Mouse (Mus musculus) forebrain, embryonic 12.5 days (tissue): ENCODE measurements around the gene Gpr62. TPM values are rescaled to one million over a fixed set of nuclear protein-coding genes. Genes with fewer than 3 reads are reported as not detected.
A peak's percentile ranks its signal among the peaks of the same experiment; 100 is the strongest.
"Not testable (repeated sequence)": the region's sequence is repeated elsewhere in the genome, so short reads cannot be mapped to it uniquely, and the experiment has no call there.

Source experiments
- ATAC-seq: fragments of 200-750 bp; cut with Nextera tagmentation; 2 replicates; pipeline ENCODE4 v1.8.0; 2017; ENCODE audit warnings: moderate TSS enrichment; ENCODE audit not compliant: low FRiP score
- H3K27ac ChIP-seq: fragments of 300-500 bp; sonication (generic); 2 replicates; pipeline ENCODE4 v1.5.1; 2016; ENCODE audit warnings: mild to moderate bottlenecking
- H3K27me3 ChIP-seq: fragments of 300-500 bp; sonication (generic); 2 replicates; pipeline ENCODE4 v1.6.1; 2016; ENCODE audit warnings: mild to moderate bottlenecking
- H3K36me3 ChIP-seq: fragments of 300-500 bp; sonication (generic); replicated peaks from 2 replicates; pipeline ENCODE4 v1.6.1; 2016; ENCODE audit warnings: mild to moderate bottlenecking
- H3K4me1 ChIP-seq: fragments of 300-500 bp; sonication (generic); 2 replicates; pipeline ENCODE4 v1.6.1; 2016
- H3K4me2 ChIP-seq: fragments of 300-500 bp; sonication (generic); 2 replicates; pipeline ENCODE4 v1.6.1; 2016; ENCODE audit warnings: mild to moderate bottlenecking, moderate library complexity
- H3K4me3 ChIP-seq: fragments of 300-500 bp; sonication (generic); replicated peaks from 2 replicates; pipeline ENCODE4 v1.5.1; 2016; ENCODE audit warnings: mild to moderate bottlenecking
- H3K9ac ChIP-seq: fragments of 300-500 bp; sonication (generic); 2 replicates; pipeline ENCODE4 v1.6.1; 2016; ENCODE audit warnings: mild to moderate bottlenecking
- H3K9me3 ChIP-seq: fragments of 300-500 bp; sonication (generic); 2 replicates; pipeline ENCODE4 v1.6.1; 2016
- WGBS: fragments of 180-500 bp; shearing (Covaris S2); methylation state at CpG from one replicate; pipeline ENCODE4 v1.1.7; 2016; 5-methylcytosine and 5-hydroxymethylcytosine counted together
- polyA plus RNA-seq: library from polyadenylated mRNA; unstranded; fragments of >200 nt; fragmentation: Nextera tagmentation; extraction: Ambion mirVana; gene quantifications from 2 replicates; pipeline ENCODE4 v1.2.1, GENCODE M21; 2016

The Gpr62 gene
- polyA plus RNA-seq, result 0.26 and 0.55 TPM in 2 replicates

GRCm38 (mm10) chr9:106465571-106466200 lies at the start of gene Gpr62:
Gene Gpr62, minus strand, starts transcription at chr9:106465938.
- peaks cover 45% of the 10 kb centered on the region for H3K36me3 ChIP-seq
- WGBS, result 32% methylated on average over 26 of the region's 26 CpGs
- peak within 1 kb of the TSS; percentile 84 for H3K4me2 ChIP-seq
- H3K9ac ChIP-seq, result peak within 1 kb of the TSS; percentile 66
- no peaks in the 10 kb centered on the region for H3K9me3 ChIP-seq
- peaks cover 25% of the 10 kb centered on the region for H3K4me1 ChIP-seq
- H3K27me3 ChIP-seq, result peaks cover 19% of the 10 kb centered on the region
- H3K4me3 ChIP-seq, result peak within 1 kb of the TSS; percentile 46
- peak within 1 kb of the TSS; percentile 67 for H3K27ac ChIP-seq
- ATAC-seq, result peak; percentile 16

DNA sequence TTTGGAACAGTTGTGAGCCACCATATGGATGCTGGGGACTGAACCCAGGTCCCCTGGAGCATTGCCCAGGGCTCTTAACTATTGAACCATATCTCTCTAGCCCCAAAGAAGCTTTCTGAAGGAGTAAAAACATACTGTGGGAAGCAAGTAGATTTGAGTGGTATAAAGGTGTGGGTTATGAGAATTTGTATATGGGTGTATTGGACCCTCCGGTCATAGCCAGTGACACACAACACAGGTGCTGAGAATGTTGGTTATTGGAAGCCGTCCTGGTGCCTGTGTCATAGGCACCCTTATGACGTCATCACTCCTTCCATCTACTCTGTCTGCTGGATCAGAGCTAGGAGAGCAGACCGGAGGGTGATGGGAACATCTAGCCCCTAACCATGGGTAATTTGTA lies 48.5 kb upstream of the Gpr62 start, which contains the start of gene Iqcf5:
Gene Iqcf5, plus strand, starts transcription at position 301 of the 400 bp plus-strand sequence.
- ATAC-seq, result no peak
- no peaks in the 10 kb centered on the region for H3K9me3 ChIP-seq
- no peaks in the 10 kb centered on the region for H3K36me3 ChIP-seq
- no peak within 1 kb of the TSS for H3K4me3 ChIP-seq
- H3K9ac ChIP-seq, result no peak within 1 kb of the TSS
- H3K27ac ChIP-seq, result no peak within 1 kb of the TSS
- WGBS, result 89% methylated on average over 4 of the region's 4 CpGs
- no peak within 1 kb of the TSS for H3K4me2 ChIP-seq
- no peaks in the 10 kb centered on the region for H3K27me3 ChIP-seq
- no peaks in the 10 kb centered on the region for H3K4me1 ChIP-seq

GRCm38 (mm10) chr9:106513566-106513965 lies 47.8 kb upstream of the Gpr62 start:
- Histone ChIP-seq H3K9me3 (no peaks in the 10 kb centered on the region), H3K4me1 (no peaks in the 10 kb centered on the region), H3K27me3 (no peaks in the 10 kb centered on the region), H3K9ac (no peak overlapping the region), H3K27ac (no peak overlapping the region), H3K4me2 (no peak overlapping the region), H3K4me3 (no peak overlapping the region), H3K36me3 (no peaks in the 10 kb centered on the region)
- ATAC-seq, result no peak
- 81% methylated on average over 6 of the region's 6 CpGs for WGBS

- 64% methylated on average over 13 of the region's 13 CpGs for WGBS
- H3K27me3 ChIP-seq, result no peaks in the 10 kb centered on the region
- no peaks in the 10 kb centered on the region for H3K9me3 ChIP-seq
- no peak for ATAC-seq
- H3K36me3 ChIP-seq, result no peaks in the 10 kb centered on the region
- no peak overlapping the region for H3K4me2 ChIP-seq
- no peak overlapping the region for H3K9ac ChIP-seq
- no peak overlapping the region for H3K4me3 ChIP-seq
- H3K4me1 ChIP-seq, result no peaks in the 10 kb centered on the region
- no peak overlapping the region for H3K27ac ChIP-seq
These were observed 47.2 kb upstream of the Gpr62 start for GRCm38 (mm10) chr9:106512729-106513450.

DNA sequence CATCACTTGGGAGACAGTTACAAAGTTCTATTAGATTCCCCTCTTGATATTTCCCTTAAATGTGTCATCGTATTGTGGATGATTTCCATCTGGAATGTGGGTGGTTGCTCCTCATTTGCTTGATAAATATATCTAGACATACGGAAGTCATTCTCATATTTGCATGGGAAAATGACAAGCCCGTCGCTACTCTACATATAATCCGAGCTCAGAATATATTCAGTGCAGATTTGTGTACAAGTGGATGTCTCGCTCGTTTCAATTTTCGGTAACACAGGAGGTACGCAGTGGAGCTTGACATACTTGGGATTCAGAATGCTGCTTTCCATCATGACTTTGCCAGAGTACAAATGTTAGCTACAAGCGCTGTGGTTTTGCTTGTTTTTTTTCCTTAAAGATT lies 43.6 kb upstream of the Gpr62 start:
- H3K27ac ChIP-seq, result no peak overlapping the region
- no peaks in the 10 kb centered on the region for H3K27me3 ChIP-seq
- no peaks in the 10 kb centered on the region for H3K36me3 ChIP-seq
- H3K4me1 ChIP-seq, result no peaks in the 10 kb centered on the region
- H3K4me2 ChIP-seq, result no peak overlapping the region
- no peak overlapping the region for H3K9ac ChIP-seq
- WGBS, result 93% methylated on average over 10 of the region's 10 CpGs
- H3K9me3 ChIP-seq, result no peaks in the 10 kb centered on the region
- no peak overlapping the region for H3K4me3 ChIP-seq
- no peak for ATAC-seq

GRCm38 (mm10) chr9:106504246-106504645 lies 38.5 kb upstream of the Gpr62 start:
- no peak overlapping the region for H3K4me2 ChIP-seq
- no peaks in the 10 kb centered on the region for H3K27me3 ChIP-seq
- no peak for ATAC-seq
- no peak overlapping the region for H3K4me3 ChIP-seq
- H3K36me3 ChIP-seq, result no peaks in the 10 kb centered on the region
- 75% methylated on average over 6 of the region's 6 CpGs for WGBS
- H3K4me1 ChIP-seq, result no peaks in the 10 kb centered on the region
- no peaks in the 10 kb centered on the region for H3K9me3 ChIP-seq
- H3K9ac ChIP-seq, result no peak overlapping the region
- no peak overlapping the region for H3K27ac ChIP-seq

GRCm38 (mm10) chr9:106501846-106502245 lies 36.1 kb upstream of the Gpr62 start:
- H3K36me3 ChIP-seq, result no peaks in the 10 kb centered on the region
- 89% methylated on average over 22 of the region's 22 CpGs for WGBS
- no peak overlapping the region for H3K4me2 ChIP-seq
- H3K27ac ChIP-seq, result no peak overlapping the region
- ATAC-seq, result no peak
- H3K4me1 ChIP-seq, result no peaks in the 10 kb centered on the region
- no peak overlapping the region for H3K4me3 ChIP-seq
- no peaks in the 10 kb centered on the region for H3K27me3 ChIP-seq
- H3K9me3 ChIP-seq, result no peaks in the 10 kb centered on the region
- no peak overlapping the region for H3K9ac ChIP-seq

GRCm38 (mm10) chr9:106499667-106500066 lies 33.9 kb upstream of the Gpr62 start, which contains the start of gene Iqcf1:
Gene Iqcf1, plus strand, starts transcription at chr9:106499967.
- no peak within 1 kb of the TSS for H3K27ac ChIP-seq
- no peaks in the 10 kb centered on the region for H3K36me3 ChIP-seq
- no peak within 1 kb of the TSS for H3K4me2 ChIP-seq
- no peak for ATAC-seq
- 92% methylated on average over 6 of the region's 6 CpGs for WGBS
- no peaks in the 10 kb centered on the region for H3K9me3 ChIP-seq
- H3K4me1 ChIP-seq, result no peaks in the 10 kb centered on the region
- H3K4me3 ChIP-seq, result no peak within 1 kb of the TSS
- H3K9ac ChIP-seq, result no peak within 1 kb of the TSS
- no peaks in the 10 kb centered on the region for H3K27me3 ChIP-seq

DNA sequence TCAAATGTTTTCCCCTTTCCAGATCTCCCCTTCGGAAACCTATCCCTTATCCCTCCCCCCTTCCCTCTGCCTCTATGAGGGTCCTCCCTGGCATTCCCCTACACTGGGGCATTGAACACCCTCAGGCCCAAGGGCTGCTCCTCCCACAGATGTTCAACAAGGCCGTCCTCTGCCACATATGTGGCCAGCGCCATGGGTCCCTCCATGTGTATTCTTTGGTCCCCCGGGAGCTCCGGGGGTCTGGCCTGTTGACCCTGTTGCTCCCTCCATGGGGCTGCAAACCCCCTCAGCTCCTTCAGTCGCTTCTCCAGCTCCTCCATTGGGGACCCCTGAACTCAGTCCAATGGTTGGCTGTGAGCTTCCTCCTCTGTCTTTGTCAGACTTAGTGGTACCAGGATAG lies 21.9 kb upstream of the Gpr62 start:
- WGBS, result 96% methylated on average over 6 of the region's 6 CpGs
- not testable (repeated sequence) for ATAC-seq, H3K4me1 ChIP-seq, H3K9ac ChIP-seq, H3K4me3 ChIP-seq, H3K27me3 ChIP-seq, H3K4me2 ChIP-seq, H3K27ac ChIP-seq, H3K9me3 ChIP-seq
- peaks cover 36% of the 10 kb centered on the region for H3K36me3 ChIP-seq

- H3K27ac ChIP-seq, result no peak overlapping the region
- no peak overlapping the region for H3K9ac ChIP-seq
- 82% methylated on average over 10 of the region's 10 CpGs for WGBS
- H3K4me3 ChIP-seq, result no peak overlapping the region
- no peaks in the 10 kb centered on the region for H3K9me3 ChIP-seq
- H3K27me3 ChIP-seq, result no peaks in the 10 kb centered on the region
- no peaks in the 10 kb centered on the region for H3K4me1 ChIP-seq
- H3K36me3 ChIP-seq, result peaks cover 58% of the 10 kb centered on the region
- ATAC-seq, result no peak
- no peak overlapping the region for H3K4me2 ChIP-seq
These were observed 19.3 kb upstream of the Gpr62 start for GRCm38 (mm10) chr9:106485076-106485475.

DNA sequence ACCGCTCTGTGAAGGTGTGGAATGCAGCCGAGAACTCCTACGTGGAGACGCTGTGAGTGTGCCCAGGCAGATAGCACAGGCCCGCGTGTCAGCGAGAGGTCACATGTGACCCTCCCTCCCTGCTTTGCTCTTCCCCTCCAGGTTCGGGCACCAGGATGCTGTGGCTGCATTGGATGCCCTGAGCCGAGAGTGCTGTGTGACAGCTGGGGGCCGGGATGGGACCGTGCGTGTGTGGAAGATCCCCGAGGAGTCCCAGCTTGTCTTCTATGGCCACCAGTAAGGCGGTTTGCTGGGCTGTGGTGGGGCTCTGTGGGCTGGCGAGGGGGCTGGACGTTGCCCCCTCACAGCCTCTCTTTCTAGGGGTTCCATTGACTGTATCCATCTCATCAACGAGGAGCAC lies 17.9 kb upstream of the Gpr62 start:
- Histone ChIP-seq H3K27ac (no peak overlapping the region), H3K9ac (no peak overlapping the region), H3K9me3 (no peaks in the 10 kb centered on the region), H3K36me3 (peaks cover 61% of the 10 kb centered on the region), H3K4me3 (no peak overlapping the region), H3K27me3 (no peaks in the 10 kb centered on the region), H3K4me2 (no peak overlapping the region), H3K4me1 (no peaks in the 10 kb centered on the region)
- 95% methylated on average over 17 of the region's 17 CpGs for WGBS
- no peak for ATAC-seq

DNA sequence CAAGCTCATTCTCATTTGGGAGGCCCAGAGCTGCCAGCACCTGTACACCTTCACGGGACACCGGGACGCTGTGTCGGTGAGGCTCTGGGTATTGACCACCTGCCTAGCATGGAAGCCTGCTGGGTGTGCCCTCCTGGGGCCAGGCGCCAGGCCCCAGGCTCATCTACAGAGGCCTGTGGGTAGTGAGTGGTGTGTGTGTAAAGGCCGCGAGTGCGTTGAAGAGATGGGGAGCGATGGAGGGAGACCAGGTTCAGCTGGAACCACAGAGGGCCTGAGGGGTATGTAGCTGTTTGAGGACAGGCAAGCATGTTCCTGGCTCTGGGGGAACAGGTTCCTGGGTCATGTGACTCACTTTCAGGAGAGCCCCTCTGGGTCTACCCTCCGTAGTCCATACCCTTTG lies 17.4 kb upstream of the Gpr62 start:
- H3K9me3 ChIP-seq, result no peaks in the 10 kb centered on the region
- no peak overlapping the region for H3K4me3 ChIP-seq
- peaks cover 2% of the 10 kb centered on the region for H3K4me1 ChIP-seq
- no peaks in the 10 kb centered on the region for H3K27me3 ChIP-seq
- H3K4me2 ChIP-seq, result no peak overlapping the region
- peaks cover 61% of the 10 kb centered on the region for H3K36me3 ChIP-seq
- no peak for ATAC-seq
- H3K9ac ChIP-seq, result no peak overlapping the region
- no peak overlapping the region for H3K27ac ChIP-seq
- WGBS, result 96% methylated on average over 10 of the region's 10 CpGs
